Mouse (Mus musculus) limb, embryonic 13.5 days (tissue): Measurements from ENCODE around the gene Magi1. TPM values are rescaled to one million over a fixed set of nuclear protein-coding genes. Genes with fewer than 3 reads are reported as not detected.
A peak's percentile ranks its signal among the peaks of the same experiment; 100 is the strongest.

Source experiments
- ATAC-seq: fragments of 200-750 bp; cut with Nextera tagmentation; 2 replicates; pipeline ENCODE4 v1.8.0; 2017; ENCODE audit warnings: low read depth, moderate number of reproducible peaks, moderate TSS enrichment; ENCODE audit not compliant: low FRiP score
- H3K27ac ChIP-seq: fragments of 300-500 bp; sonication (generic); 2 replicates; pipeline ENCODE4 v1.5.1; 2015; ENCODE audit warnings: inconsistent platforms, mild to moderate bottlenecking, moderate library complexity
- H3K27me3 ChIP-seq: fragments of 300-500 bp; sonication (generic); 2 replicates; pipeline ENCODE4 v1.6.1; 2015; ENCODE audit warnings: mild to moderate bottlenecking, inconsistent platforms
- H3K36me3 ChIP-seq: fragments of 300-500 bp; sonication (generic); 2 replicates; pipeline ENCODE4 v1.6.1; 2015; ENCODE audit warnings: inconsistent platforms, mild to moderate bottlenecking, moderate library complexity
- H3K4me1 ChIP-seq: fragments of 300-500 bp; sonication (generic); 2 replicates; pipeline ENCODE4 v1.6.1; 2015; ENCODE audit warnings: inconsistent platforms
- H3K4me2 ChIP-seq: fragments of 300-500 bp; sonication (generic); replicated peaks from 2 replicates; pipeline ENCODE4 v1.6.1; 2015; ENCODE audit warnings: inconsistent platforms, mild to moderate bottlenecking, moderate library complexity
- H3K4me3 ChIP-seq: fragments of 300-500 bp; sonication (generic); 2 replicates; pipeline ENCODE4 v1.5.1; 2015; ENCODE audit warnings: moderate library complexity, mild to moderate bottlenecking, inconsistent platforms
- H3K9ac ChIP-seq: fragments of 300-500 bp; sonication (generic); 2 replicates; pipeline ENCODE4 v1.6.1; 2015; ENCODE audit warnings: mild to moderate bottlenecking, inconsistent platforms
- H3K9me3 ChIP-seq: fragments of 300-500 bp; sonication (generic); 2 replicates; pipeline ENCODE4 v1.6.1; 2016; ENCODE audit warnings: inconsistent platforms
- WGBS: fragments of 180-500 bp; shearing (Covaris S2); methylation state at CpG from one replicate; pipeline ENCODE4 v1.1.7; 2015; 5-methylcytosine and 5-hydroxymethylcytosine counted together
- polyA plus RNA-seq: library from polyadenylated mRNA; unstranded; fragments of >200 nt; fragmentation: Nextera tagmentation; extraction: Ambion mirVana; gene quantifications from 2 replicates; pipeline ENCODE4 v1.2.1, GENCODE M21; 2015

Magi1 gene
- polyA plus RNA-seq, 1 experiment from 2014 or later, result 13.9 TPM

GRCm38 (mm10) chr6:94164753-94165536, 118.8 kb downstream of the Magi1 start:
- no peak overlapping the region for H3K4me3 ChIP-seq
- 81% methylated on average over 9 of the region's 9 CpGs for WGBS
- H3K9me3 ChIP-seq, result no peaks in the 10 kb centered on the region
- no peak overlapping the region for H3K27ac ChIP-seq
- no peak overlapping the region for H3K9ac ChIP-seq
- no peaks in the 10 kb centered on the region for H3K27me3 ChIP-seq
- no peak for ATAC-seq
- H3K36me3 ChIP-seq, result no peaks in the 10 kb centered on the region
- no peak overlapping the region for H3K4me2 ChIP-seq
- H3K4me1 ChIP-seq, result peaks cover 39% of the 10 kb centered on the region

GRCm38 (mm10) chr6:94163325-94163995, 120.3 kb downstream of the Magi1 start:
- ATAC-seq, result no peak
- H3K4me2 ChIP-seq, result peak overlapping the region; percentile 23
- peaks cover 40% of the 10 kb centered on the region for H3K4me1 ChIP-seq
- H3K4me3 ChIP-seq, result no peak overlapping the region
- peak overlapping the region; percentile 44; the same call in 1 of the 2 replicates for H3K27ac ChIP-seq
- no peaks in the 10 kb centered on the region for H3K36me3 ChIP-seq
- no peaks in the 10 kb centered on the region for H3K9me3 ChIP-seq
- 48% methylated on average over 9 of the region's 9 CpGs for WGBS
- no peak overlapping the region for H3K9ac ChIP-seq
- no peaks in the 10 kb centered on the region for H3K27me3 ChIP-seq

- Histone ChIP-seq H3K4me2 (0 out of 2 replicates have a peak overlapping the region, but pooled peaks have one; percentile 23), H3K27ac (peak overlapping the region; percentile 44; the same call in 1 of the 2 replicates), H3K36me3 (no peaks in the 10 kb centered on the region), H3K9me3 (no peaks in the 10 kb centered on the region), H3K4me3 (no peak overlapping the region), H3K27me3 (no peaks in the 10 kb centered on the region), H3K4me1 (peaks cover 43% of the 10 kb centered on the region), H3K9ac (no peak overlapping the region)
- no peak for ATAC-seq
- WGBS, result 69% methylated on average over 8 of the region's 8 CpGs
Measured at GRCm38 (mm10) chr6:94162918-94163317, 120.8 kb downstream of the Magi1 start.

- H3K4me3 ChIP-seq, result no peak overlapping the region
- no peaks in the 10 kb centered on the region for H3K36me3 ChIP-seq
- H3K27me3 ChIP-seq, result no peaks in the 10 kb centered on the region
- no peak overlapping the region for H3K27ac ChIP-seq
- no peak for ATAC-seq
- no peak overlapping the region for H3K9ac ChIP-seq
- peaks cover 48% of the 10 kb centered on the region for H3K4me1 ChIP-seq
- H3K4me2 ChIP-seq, result no peak overlapping the region
- H3K9me3 ChIP-seq, result no peaks in the 10 kb centered on the region
- WGBS, result 73% methylated on average over 2 of the region's 2 CpGs
Measured at GRCm38 (mm10) chr6:94159256-94159655, 124.5 kb downstream of the Magi1 start.

- H3K9ac ChIP-seq, result no peak overlapping the region
- H3K36me3 ChIP-seq, result no peaks in the 10 kb centered on the region
- peaks cover 40% of the 10 kb centered on the region for H3K4me1 ChIP-seq
- no peaks in the 10 kb centered on the region for H3K9me3 ChIP-seq
- no peak for ATAC-seq
- 74% methylated on average over 3 of the region's 3 CpGs for WGBS
- no peak overlapping the region for H3K4me3 ChIP-seq
- no peak overlapping the region for H3K27ac ChIP-seq
- H3K27me3 ChIP-seq, result no peaks in the 10 kb centered on the region
- H3K4me2 ChIP-seq, result no peak overlapping the region
Measured at GRCm38 (mm10) chr6:94158119-94158848, 125.4 kb downstream of the Magi1 start.

GRCm38 (mm10) chr6:94155996-94156395, 127.7 kb downstream of the Magi1 start:
- no peak for ATAC-seq
- Histone ChIP-seq H3K4me3 (no peak overlapping the region), H3K36me3 (no peaks in the 10 kb centered on the region), H3K9ac (no peak overlapping the region), H3K4me1 (peaks cover 31% of the 10 kb centered on the region), H3K27me3 (0 out of 2 replicates have a peak, but pooled peaks cover under 1% of the 10 kb centered on the region), H3K4me2 (no peak overlapping the region), H3K27ac (no peak overlapping the region), H3K9me3 (no peaks in the 10 kb centered on the region)
- 43% methylated on average over 4 of the region's 4 CpGs for WGBS

- no peak overlapping the region for H3K4me3 ChIP-seq
- no peak overlapping the region for H3K9ac ChIP-seq
- 0 out of 2 replicates have a peak, but pooled peaks cover 3% of the 10 kb centered on the region for H3K27me3 ChIP-seq
- H3K4me1 ChIP-seq, result peaks cover 39% of the 10 kb centered on the region
- no peaks in the 10 kb centered on the region for H3K36me3 ChIP-seq
- WGBS, result 64% methylated on average over 3 of the region's 3 CpGs
- ATAC-seq, result no peak
- H3K4me2 ChIP-seq, result no peak overlapping the region
- H3K27ac ChIP-seq, result no peak overlapping the region
- no peaks in the 10 kb centered on the region for H3K9me3 ChIP-seq
Measured at GRCm38 (mm10) chr6:94154854-94155601, 128.7 kb downstream of the Magi1 start.

- H3K36me3 ChIP-seq, result no peaks in the 10 kb centered on the region
- H3K27me3 ChIP-seq, result 0 out of 2 replicates have a peak, but pooled peaks cover 3% of the 10 kb centered on the region
- H3K27ac ChIP-seq, result no peak overlapping the region
- 68% methylated on average over 9 of the region's 9 CpGs for WGBS
- H3K4me1 ChIP-seq, result peaks cover 47% of the 10 kb centered on the region
- H3K9me3 ChIP-seq, result no peaks in the 10 kb centered on the region
- H3K4me2 ChIP-seq, result no peak overlapping the region
- H3K4me3 ChIP-seq, result no peak overlapping the region
- no peak for ATAC-seq
- H3K9ac ChIP-seq, result no peak overlapping the region
Measured at GRCm38 (mm10) chr6:94152881-94153280, 130.8 kb downstream of the Magi1 start.

- Histone ChIP-seq H3K4me1 (peaks cover 51% of the 10 kb centered on the region), H3K27me3 (0 out of 2 replicates have a peak, but pooled peaks cover 3% of the 10 kb centered on the region), H3K4me2 (no peak overlapping the region), H3K4me3 (no peak overlapping the region), H3K27ac (no peak overlapping the region), H3K36me3 (no peaks in the 10 kb centered on the region), H3K9me3 (no peaks in the 10 kb centered on the region), H3K9ac (no peak overlapping the region)
- WGBS, result 57% methylated on average over 4 of the region's 4 CpGs
- no peak for ATAC-seq
Measured at GRCm38 (mm10) chr6:94150876-94151275, 132.8 kb downstream of the Magi1 start.

- Histone ChIP-seq H3K27me3 (0 out of 2 replicates have a peak, but pooled peaks cover 3% of the 10 kb centered on the region), H3K9me3 (no peaks in the 10 kb centered on the region), H3K36me3 (no peaks in the 10 kb centered on the region), H3K4me3 (no peak overlapping the region), H3K27ac (0 out of 2 replicates have a peak overlapping the region, but pooled peaks have one; percentile 40), H3K9ac (no peak overlapping the region), H3K4me1 (peaks cover 49% of the 10 kb centered on the region), H3K4me2 (no peak overlapping the region)
- ATAC-seq, result no peak
- 40% methylated on average over 2 of the region's 2 CpGs for WGBS
Measured at GRCm38 (mm10) chr6:94149800-94150199, 133.9 kb downstream of the Magi1 start.

GRCm38 (mm10) chr6:94146206-94146493, 137.6 kb downstream of the Magi1 start:
- H3K9ac ChIP-seq, result no peak overlapping the region
- no peaks in the 10 kb centered on the region for H3K36me3 ChIP-seq
- no peak for ATAC-seq
- H3K4me3 ChIP-seq, result no peak overlapping the region
- H3K4me2 ChIP-seq, result no peak overlapping the region
- H3K4me1 ChIP-seq, result peaks cover 49% of the 10 kb centered on the region
- WGBS, result 44% methylated on average over 1 of the region's 1 CpGs
- 0 out of 2 replicates have a peak, but pooled peaks cover 3% of the 10 kb centered on the region for H3K27me3 ChIP-seq
- no peak overlapping the region for H3K27ac ChIP-seq
- H3K9me3 ChIP-seq, result no peaks in the 10 kb centered on the region
